Mouse (Mus musculus) layer of hippocampus, postnatal 36 days (tissue): ENCODE data around the gene Pbp2. TPM values are rescaled to one million over a fixed set of nuclear protein-coding genes. Genes with fewer than 3 reads are reported as not detected.

Source experiments
- DNase-seq, 2 experiments: peaks; one replicate each; pipeline ENCODE4 v3.0.0; 2022
- total RNA-seq, 2 experiments: library from RNA; stranded (reverse); gene quantifications; 2 replicates each; pipeline ENCODE4 v1.2.3; 2021

The Pbp2 gene
- total RNA-seq = not detected

GRCm38 (mm10) chr6:135310305-135310704, at the start of gene Pbp2:
Gene Pbp2, minus strand, starts transcription at chr6:135310405.
- no peak for DNase-seq

DNA sequence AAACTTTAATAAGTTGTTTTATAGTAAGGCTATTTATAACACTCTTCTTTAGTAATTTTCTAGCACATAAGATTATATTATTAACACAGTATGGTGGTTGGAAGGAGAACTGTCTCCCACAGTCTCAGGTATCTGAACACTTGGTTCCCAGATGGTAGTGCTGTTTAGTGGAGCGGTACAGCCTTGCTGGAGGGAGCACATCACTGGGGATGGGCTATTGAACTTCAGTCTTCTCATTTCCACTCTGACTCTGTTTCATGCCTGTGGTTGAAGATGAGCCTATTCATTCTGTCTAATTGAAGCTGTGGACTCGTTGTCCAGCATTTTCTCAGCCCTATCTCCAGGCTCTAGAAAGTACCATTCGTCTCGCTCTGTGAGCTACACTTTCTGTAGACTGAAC, 44.7 kb upstream of the Pbp2 start:
- DNase-seq = no peak

GRCm38 (mm10) chr6:135352537-135352936, 42.3 kb upstream of the Pbp2 start:
- no peak for DNase-seq

DNA sequence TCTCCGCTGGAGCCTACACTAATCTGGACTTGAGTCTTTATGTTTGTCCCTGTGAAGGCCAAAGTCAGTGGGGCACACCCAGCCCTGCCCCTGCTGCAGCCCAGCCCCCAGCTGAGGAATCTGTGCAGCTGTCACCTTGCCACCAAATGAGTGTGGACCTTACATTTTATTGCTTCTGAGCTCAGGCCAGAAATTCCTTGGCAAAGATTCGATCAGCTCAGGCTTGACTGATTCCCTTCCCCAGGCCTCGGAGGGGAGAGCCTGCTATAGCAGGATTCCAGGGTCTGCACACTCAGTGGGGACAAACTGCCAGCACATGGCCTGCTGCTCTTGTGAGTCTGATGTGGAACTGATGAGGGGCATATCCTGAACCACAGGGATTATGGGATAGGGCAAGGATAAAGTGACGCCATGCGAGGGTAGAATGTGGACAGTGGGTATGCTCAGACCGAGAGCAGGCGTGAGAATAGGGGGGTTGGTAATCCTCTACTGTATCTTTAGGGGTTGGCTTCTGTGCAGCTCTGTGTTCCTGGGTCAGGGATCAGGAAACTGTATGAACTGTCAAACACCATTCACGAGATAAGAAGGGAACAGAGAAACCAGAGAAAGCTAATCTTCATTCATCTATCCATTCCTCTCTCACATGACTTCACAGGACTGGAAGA, 41.6 kb upstream of the Pbp2 start:
- DNase-seq = no peak

- DNase-seq = no peak
These were observed 30.8 kb upstream of the Pbp2 start for GRCm38 (mm10) chr6:135341076-135341378.

DNA sequence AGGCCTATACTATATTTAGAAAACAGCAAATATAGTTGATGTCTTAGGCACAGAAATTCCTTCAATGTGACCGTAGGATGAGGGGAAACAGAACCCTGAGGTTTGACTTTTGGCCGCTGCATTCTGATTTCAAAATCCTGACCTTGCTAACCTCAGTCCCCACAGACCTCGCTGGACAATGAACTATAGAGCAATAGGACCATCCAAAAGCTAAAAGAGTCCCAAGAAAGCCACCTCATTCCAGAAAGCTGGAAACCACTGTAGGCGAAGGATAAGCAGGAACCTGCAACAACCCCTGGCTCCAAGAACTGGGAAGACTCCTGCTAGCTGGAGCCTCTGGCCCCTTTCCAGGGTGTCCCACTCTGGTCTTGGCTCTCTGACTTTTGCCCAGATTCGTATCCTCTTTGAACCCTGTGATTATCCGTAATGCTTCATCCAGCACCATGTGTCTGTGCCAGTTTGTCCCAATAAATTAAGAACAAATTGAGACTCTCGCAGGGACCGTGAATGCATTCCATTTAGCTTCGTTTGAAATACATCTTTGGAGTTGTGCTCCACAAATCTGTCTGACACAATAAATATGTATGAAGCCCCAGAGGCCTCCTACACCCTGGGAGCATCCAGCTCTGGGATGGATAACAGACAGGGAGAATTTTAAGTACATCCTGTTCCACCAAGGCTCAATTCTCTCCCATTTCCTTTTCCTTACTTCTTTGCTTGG, 30.3 kb upstream of the Pbp2 start:
- DNase-seq = no peak

- DNase-seq = no peak
These were observed 26.2 kb upstream of the Pbp2 start for GRCm38 (mm10) chr6:135336376-135336775.

GRCm38 (mm10) chr6:135333994-135334651, 23.9 kb upstream of the Pbp2 start:
- no peak for DNase-seq

DNA sequence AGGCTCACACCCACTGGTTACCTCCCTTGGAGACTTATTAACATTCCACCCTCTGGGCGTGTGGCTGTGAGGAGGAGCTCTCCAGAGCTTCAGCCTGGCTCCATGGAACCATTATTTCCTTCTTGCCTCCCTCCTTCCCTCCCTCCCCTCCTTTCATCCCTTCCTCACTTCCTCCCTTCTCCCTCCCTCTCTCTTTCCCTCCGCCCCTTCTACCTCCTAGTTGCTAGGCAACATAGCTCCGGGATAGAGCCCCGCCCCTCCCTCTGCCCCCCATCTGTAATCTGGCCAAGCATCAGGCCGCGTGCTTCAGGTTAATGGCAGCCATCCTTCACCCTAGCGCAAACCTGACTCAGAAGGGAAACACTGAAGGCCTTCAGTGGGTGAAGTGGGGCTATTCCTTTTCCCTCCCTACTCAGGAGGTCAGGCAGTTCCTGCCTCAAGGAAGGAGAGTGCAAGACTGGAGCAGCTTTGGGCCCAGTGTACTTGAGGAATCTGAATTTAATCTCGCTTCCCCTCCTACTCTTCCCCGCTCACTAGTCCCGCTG, 22.6 kb upstream of the Pbp2 start:
- no peak for DNase-seq

GRCm38 (mm10) chr6:135331916-135332315, 21.7 kb upstream of the Pbp2 start:
- DNase-seq = no peak

GRCm38 (mm10) chr6:135326847-135327246, 16.6 kb upstream of the Pbp2 start:
- DNase-seq = no peak

DNA sequence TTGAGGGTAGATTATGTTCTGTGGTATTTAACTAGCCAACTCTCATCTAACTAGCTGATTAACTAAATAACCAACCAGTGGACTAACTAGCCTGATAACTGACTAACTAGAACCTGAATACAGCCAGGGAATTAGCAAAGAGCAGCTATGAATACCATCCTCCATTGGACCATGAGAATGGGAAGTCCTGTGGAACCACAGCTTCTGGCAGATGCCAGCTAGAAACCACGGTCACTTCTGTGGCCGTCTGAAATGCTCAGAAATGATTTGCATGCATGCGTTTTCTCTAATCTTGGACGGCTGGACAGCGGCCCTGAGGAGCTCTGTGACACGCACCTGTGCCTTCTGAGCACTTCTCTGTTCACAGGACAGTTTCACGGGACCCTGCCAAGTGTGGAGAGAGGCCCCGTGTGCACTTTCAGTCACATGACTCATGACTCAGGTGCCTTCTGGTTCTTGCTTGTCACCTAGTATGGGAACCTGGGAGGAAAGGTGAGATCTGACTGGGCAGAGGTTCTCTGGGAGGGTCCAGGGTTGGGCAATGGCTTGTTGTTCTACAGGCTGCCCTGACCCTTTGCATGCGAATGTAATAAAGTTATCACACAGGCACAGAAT, 14.6 kb upstream of the Pbp2 start:
- DNase-seq = no peak

DNA sequence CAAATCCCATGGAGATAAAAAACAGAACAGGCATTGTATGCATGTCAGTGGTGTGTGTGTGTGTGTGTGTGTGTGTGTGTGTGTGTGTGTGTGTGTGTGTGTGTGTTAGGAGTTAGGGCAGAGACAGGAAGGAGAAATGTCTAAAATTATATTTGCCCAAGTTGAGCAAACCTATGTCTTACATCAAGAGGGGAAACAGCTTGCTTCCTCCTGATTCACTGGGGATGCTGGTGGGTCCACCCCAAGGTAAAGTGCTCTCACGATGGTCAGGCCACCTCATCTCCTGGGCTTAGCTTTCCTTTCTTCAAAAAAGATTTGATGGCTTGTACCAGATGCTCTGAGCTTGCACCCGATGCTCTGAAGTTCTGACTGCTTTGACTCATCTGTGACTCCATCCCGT, 13.9 kb upstream of the Pbp2 start:
- no peak for DNase-seq

GRCm38 (mm10) chr6:135323311-135323982, 13.2 kb upstream of the Pbp2 start:
- no peak for DNase-seq

DNA sequence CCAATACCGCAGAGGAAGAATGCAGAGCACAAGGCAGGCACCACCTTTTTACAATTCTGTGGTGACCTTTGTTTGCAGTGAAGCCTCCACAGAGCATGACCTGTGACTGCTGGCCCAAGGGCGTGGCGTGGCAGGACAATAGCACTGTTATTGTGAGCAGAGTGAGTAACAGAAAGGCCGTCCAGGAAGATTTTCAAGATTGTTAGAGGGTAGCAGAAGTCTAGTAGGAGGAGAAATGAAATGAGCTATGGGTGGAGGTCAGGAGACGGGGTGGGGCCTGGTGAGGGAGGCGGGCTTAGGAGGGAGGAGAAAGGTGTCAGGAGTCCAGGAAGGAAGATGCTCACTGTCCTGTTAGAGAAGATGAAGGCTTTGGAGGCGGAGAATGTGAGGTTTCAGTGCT, 12.5 kb upstream of the Pbp2 start:
- DNase-seq = no peak

- no peak for DNase-seq
These were observed 9.3 kb upstream of the Pbp2 start for GRCm38 (mm10) chr6:135319431-135319933.

GRCm38 (mm10) chr6:135316141-135316540, 5.9 kb upstream of the Pbp2 start:
- no peak for DNase-seq

- no peak for DNase-seq
These were observed 3.8 kb upstream of the Pbp2 start for GRCm38 (mm10) chr6:135313981-135314380.

- no peak for DNase-seq
These were observed 1.8 kb upstream of the Pbp2 start for GRCm38 (mm10) chr6:135312038-135312437.

DNA sequence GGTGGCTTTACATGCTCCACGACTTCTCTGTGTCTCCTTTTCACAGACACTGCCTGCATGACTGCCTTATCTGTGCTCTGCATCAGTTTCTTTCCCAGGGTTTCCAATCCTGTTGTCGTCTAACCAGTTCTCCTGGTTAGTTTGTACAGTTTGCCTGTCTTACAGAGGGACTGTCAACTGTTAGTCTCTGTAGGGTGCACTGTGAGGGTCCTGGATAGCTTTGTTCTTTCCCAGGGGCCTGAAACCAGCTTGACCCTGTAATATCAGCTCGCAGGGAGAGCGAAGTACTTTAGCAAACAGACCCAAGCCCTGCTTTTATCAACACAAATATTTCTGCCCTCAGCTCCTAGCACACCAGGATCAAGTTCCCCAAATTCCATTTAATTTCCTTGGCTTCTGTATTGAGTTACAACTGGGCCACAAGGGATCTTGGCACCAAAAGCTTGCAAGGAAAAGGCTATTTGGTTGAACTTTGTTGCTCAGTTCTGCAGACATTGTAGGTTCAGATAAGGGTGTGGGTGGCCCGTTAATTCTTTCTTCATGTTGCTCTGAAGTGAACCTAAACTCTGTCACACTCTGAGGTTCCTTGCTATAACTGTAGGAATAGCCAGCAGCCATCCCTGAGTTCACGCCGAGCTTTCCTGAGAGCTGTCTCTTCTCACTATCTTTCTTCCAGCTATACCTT, 5.5 kb downstream of the Pbp2 start:
- DNase-seq = no peak

DNA sequence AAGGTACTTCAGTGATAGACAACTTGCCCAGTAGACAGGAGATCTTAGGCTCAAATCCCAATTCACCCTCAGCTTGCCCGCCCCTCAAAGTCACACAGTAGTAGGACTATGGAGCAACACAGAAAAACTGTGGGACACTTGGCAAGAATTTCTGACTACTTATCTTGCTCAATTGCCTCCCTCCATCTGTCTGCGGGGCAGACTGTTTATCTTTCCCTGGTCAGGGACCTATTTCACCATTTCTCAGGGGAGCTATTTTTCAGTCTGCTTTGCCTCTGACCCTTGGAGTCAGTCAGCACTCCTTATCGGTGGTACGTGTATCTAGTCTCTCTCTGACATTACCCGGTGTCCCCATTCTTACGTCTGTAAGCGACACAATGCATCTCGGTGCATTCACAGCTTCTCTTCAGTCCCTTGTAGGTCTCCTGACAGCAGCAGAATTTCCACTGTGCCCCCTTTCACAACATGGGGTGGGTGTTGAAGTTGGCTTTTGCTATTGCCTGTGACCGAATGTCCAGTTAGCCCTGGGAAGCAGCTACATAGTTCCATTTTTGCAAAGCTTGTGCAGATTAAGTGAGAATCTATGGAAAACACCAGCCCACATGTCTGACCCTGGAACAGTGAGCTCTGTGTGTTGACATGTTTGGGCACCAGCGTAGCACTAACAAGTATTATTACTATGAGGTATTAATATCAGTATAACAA, 7.6 kb downstream of the Pbp2 start:
- DNase-seq = no peak
